Mouse (Mus musculus) left cerebral cortex, postnatal 10 days (tissue): Measurements from ENCODE around the gene Hao1. TPM values are rescaled to one million over a fixed set of nuclear protein-coding genes. Genes with fewer than 3 reads are reported as not detected.

ENCODE experiments used
- DNase-seq, 2 experiments: peaks; one replicate each; pipeline ENCODE4 v3.0.0; 2021 to 2022; ENCODE audit warnings: low spot score in 2 of 2, mixed read lengths in 1 of 2; ENCODE audit errors: extremely low spot score in 1 of 2
- intact Hi-C: fragments of 180-260 bp; cut with DNase I; formaldehyde crosslinking; loops from one replicate; pipeline ENCODE4 v1.15.1; 2025
- total RNA-seq, 2 experiments: library from RNA; stranded (reverse); gene quantifications; 2 replicates each; pipeline ENCODE4 v1.2.3; 2021

Gene Hao1
- total RNA-seq, result under 1 TPM in 1 of 2 experiments, not detected in 1; 0.17 TPM

- DNase-seq, result no peak
- intact Hi-C loops, result no loop called here
Observed at GRCm38 (mm10) chr2:134554221-134554727, at the start of gene Hao1. Gene Hao1, minus strand, starts transcription at chr2:134554368.

GRCm38 (mm10) chr2:134591081-134591694 is 37.0 kb upstream of the Hao1 start:
- no peak for DNase-seq
- intact Hi-C loops, result no loop called here

GRCm38 (mm10) chr2:134585243-134585642 is 31.1 kb upstream of the Hao1 start:
- DNase-seq, result no peak
- intact Hi-C loops, result no loop called here

GRCm38 (mm10) chr2:134559422-134559821 is 5.3 kb upstream of the Hao1 start:
- intact Hi-C loops, result loop anchor here (5.0 kb wide), 1 partner anchor 768 kb away; no protein-coding TSS in a partner anchor
- no peak for DNase-seq

GRCm38 (mm10) chr2:134552358-134552757 is 1.8 kb downstream of the Hao1 start:
- DNase-seq, result no peak
- intact Hi-C loops, result no loop called here

- DNase-seq, result peak; percentile 56 to 60
- intact Hi-C loops, result loop anchor here (5.0 kb wide), 1 partner anchor 783 kb away; no protein-coding TSS in a partner anchor
Observed at GRCm38 (mm10) chr2:134549770-134550169, 4.4 kb downstream of the Hao1 start.

GRCm38 (mm10) chr2:134545116-134545515 is 9.1 kb downstream of the Hao1 start:
- DNase-seq, result no peak
- intact Hi-C loops, result loop anchor here (5.0 kb wide), 1 partner anchor 787 kb away; no protein-coding TSS in a partner anchor

- no peak for DNase-seq
- intact Hi-C loops, result loop anchor here (5.0 kb wide), 2 partner anchors 788 to 992 kb away; partner anchors contain the start of gene Bmp2
Observed at GRCm38 (mm10) chr2:134544321-134545065, 9.7 kb downstream of the Hao1 start.

- intact Hi-C loops, result loop anchor here (5.0 kb wide), 1 partner anchor 991 kb away; the partner anchor contains the start of gene Bmp2
- peak in 1 of 2 experiments; percentile 18 for DNase-seq
Observed at GRCm38 (mm10) chr2:134543501-134543900, 10.7 kb downstream of the Hao1 start.

- intact Hi-C loops, result loop anchor here (5.0 kb wide), 1 partner anchor 989 kb away; the partner anchor contains the start of gene Bmp2
Observed at GRCm38 (mm10) chr2:134541019-134541418, 13.1 kb downstream of the Hao1 start.

GRCm38 (mm10) chr2:134538451-134538850 is 15.7 kb downstream of the Hao1 start:
- intact Hi-C loops, result no loop called here
- DNase-seq, result no peak

More at GRCm38 (mm10) chr2:134541019-134541418, 13.1 kb downstream of the Hao1 start:
- DNase-seq, result peak in 1 of 2 experiments; percentile 12

GRCm38 (mm10) chr2:134528122-134528810 is 25.9 kb downstream of the Hao1 start:
- intact Hi-C loops, result no loop called here
- DNase-seq, result peak in 1 of 2 experiments; percentile 21

GRCm38 (mm10) chr2:134527419-134528114 is 26.6 kb downstream of the Hao1 start:
- DNase-seq, result peak in 1 of 2 experiments; percentile 20
- intact Hi-C loops, result no loop called here

- DNase-seq, result no peak
- intact Hi-C loops, result no loop called here
Observed at GRCm38 (mm10) chr2:134518042-134518441, 36.1 kb downstream of the Hao1 start.

- no peak for DNase-seq
- intact Hi-C loops, result loop anchor here (5.0 kb wide), 1 partner anchor 1387 kb away; no protein-coding TSS in a partner anchor
Observed at GRCm38 (mm10) chr2:134499777-134500176, 54.4 kb downstream of the Hao1 start.

- intact Hi-C loops, result loop anchor here (5.0 kb wide), 1 partner anchor 1386 kb away; no protein-coding TSS in a partner anchor
- DNase-seq, result no peak
Observed at GRCm38 (mm10) chr2:134498450-134498849, 55.7 kb downstream of the Hao1 start.

GRCm38 (mm10) chr2:134488671-134489070 is 65.5 kb downstream of the Hao1 start:
- intact Hi-C loops, result loop anchor here (10.0 kb wide), 1 partner anchor 694 kb away; no protein-coding TSS in a partner anchor
- no peak for DNase-seq
